Mouse (Mus musculus) bone marrow, adult 2 months (tissue): ENCODE measurements around the gene Lrrc43. TPM values are rescaled to one million over a fixed set of nuclear protein-coding genes. Genes with fewer than 3 reads are reported as not detected.

ENCODE experiments used
- H3K27ac ChIP-seq: fragments of 200-500 bp; 2 replicates; pipeline ENCODE4 v1.5.1; 2012; ENCODE audit warnings: low read depth, mild to moderate bottlenecking, control low read depth, inconsistent platforms, low read length; ENCODE audit not compliant: control insufficient read depth, poor library complexity, insufficient read depth
- H3K4me1 ChIP-seq: fragments of 200-500 bp; 2 replicates; pipeline ENCODE4 v1.6.1; 2011; ENCODE audit warnings: low read length; ENCODE audit not compliant: control insufficient read depth, insufficient read depth
- H3K4me3 ChIP-seq: fragments of 200-500 bp; replicated peaks from 2 replicates; pipeline ENCODE3; 2011; ENCODE audit warnings: mild to moderate bottlenecking, low read depth, low read length, control low read depth; ENCODE audit not compliant: control insufficient read depth
- CTCF ChIP-seq: fragments of 200-500 bp; IDR thresholded peaks from 2 replicates; pipeline ENCODE4 v1.5.1; 2011; ENCODE audit warnings: low read length, control low read depth; ENCODE audit not compliant: control insufficient read depth, insufficient read depth
- POLR2A ChIP-seq: fragments of 200-500 bp; IDR thresholded peaks from 2 replicates; pipeline ENCODE4 v1.6.1; 2011; ENCODE audit warnings: low read depth, mild to moderate bottlenecking, control low read depth, low read length, borderline replicate concordance; ENCODE audit not compliant: control insufficient read depth
- WGBS: fragments of 180-500 bp; shearing (Covaris S2); methylation state at CpG from one replicate; pipeline ENCODE4 v1.1.7; 2018; 5-methylcytosine and 5-hydroxymethylcytosine counted together
- polyA plus RNA-seq: library from polyadenylated mRNA; stranded (reverse); fragments of >200 nt; gene quantifications from 2 replicates; pipeline ENCODE4 v1.2.4, GENCODE M21; 2011; ENCODE audit warnings: low replicate concordance; ENCODE audit not compliant: missing spikeins, insufficient read depth, insufficient read length

Lrrc43 gene
- polyA plus RNA-seq, 1 experiment = not detected

GRCm38 (mm10) chr5:123461420-123461819, 27.7 kb upstream of the Lrrc43 start:
- Histone ChIP-seq H3K4me3 (no peak overlapping the region), H3K4me1 (peaks cover 1% of the 10 kb centered on the region; the same call in 1 of the 2 replicates), H3K27ac (no peak overlapping the region)
- WGBS = 60% methylated on average over 5 of the region's 5 CpGs
- TF ChIP-seq POLR2A (no peak), CTCF (no peak)

- H3K4me3 ChIP-seq = no peak overlapping the region
- H3K27ac ChIP-seq = no peak overlapping the region
- H3K4me1 ChIP-seq = peaks cover 1% of the 10 kb centered on the region; the same call in 1 of the 2 replicates
- TF ChIP-seq CTCF (no peak), POLR2A (no peak)
- WGBS = 81% methylated on average over 1 of the region's 1 CpGs
Measured at GRCm38 (mm10) chr5:123464638-123465037, 24.5 kb upstream of the Lrrc43 start.

GRCm38 (mm10) chr5:123470784-123471400, 18.2 kb upstream of the Lrrc43 start:
- under 1% methylated on average over 10 of the region's 10 CpGs for WGBS
- no peak for TF ChIP-seq POLR2A
- H3K4me1 ChIP-seq = no peaks in the 10 kb centered on the region
- H3K4me3 ChIP-seq = peak overlapping the region; percentile 2
- H3K27ac ChIP-seq = no peak overlapping the region

- Histone ChIP-seq H3K27ac (no peak overlapping the region), H3K4me1 (no peaks in the 10 kb centered on the region), H3K4me3 (no peak overlapping the region)
- 79% methylated on average over 5 of the region's 5 CpGs for WGBS
- no peak for TF ChIP-seq CTCF
- no peak for TF ChIP-seq POLR2A
Measured at GRCm38 (mm10) chr5:123473817-123474216, 15.3 kb upstream of the Lrrc43 start.

- Histone ChIP-seq H3K27ac (no peak overlapping the region), H3K4me3 (no peak overlapping the region), H3K4me1 (no peaks in the 10 kb centered on the region)
- no peak for TF ChIP-seq POLR2A
- TF ChIP-seq CTCF = no peak
- 50% methylated on average over 11 of the region's 11 CpGs for WGBS
Measured at GRCm38 (mm10) chr5:123487659-123488395, 1.3 kb upstream of the Lrrc43 start.

GRCm38 (mm10) chr5:123489935-123490334, 830 bp downstream of the Lrrc43 start:
- Histone ChIP-seq H3K27ac (no peak overlapping the region), H3K4me1 (no peaks in the 10 kb centered on the region), H3K4me3 (no peak overlapping the region)
- WGBS = 55% methylated on average over 9 of the region's 9 CpGs
- no peak for TF ChIP-seq POLR2A
- no peak for TF ChIP-seq CTCF

- TF ChIP-seq POLR2A (no peak), CTCF (peak; percentile 33; the same call in 1 of the 2 replicates)
- H3K4me3 ChIP-seq = no peak overlapping the region
- H3K27ac ChIP-seq = no peak overlapping the region
- 44% methylated on average over 4 of the region's 4 CpGs for WGBS
- no peaks in the 10 kb centered on the region for H3K4me1 ChIP-seq
Measured at GRCm38 (mm10) chr5:123499717-123500116, 10.6 kb downstream of the Lrrc43 start.

GRCm38 (mm10) chr5:123501973-123502372, 12.9 kb downstream of the Lrrc43 start:
- TF ChIP-seq CTCF (no peak), POLR2A (no peak)
- Histone ChIP-seq H3K4me3 (no peak overlapping the region), H3K27ac (no peak overlapping the region), H3K4me1 (no peaks in the 10 kb centered on the region)
- WGBS = 38% methylated on average over 4 of the region's 4 CpGs

- H3K27ac ChIP-seq = no peak overlapping the region; the same call in 1 of the 2 replicates
- TF ChIP-seq CTCF = no peak
- TF ChIP-seq POLR2A = no peak
- peaks cover 3% of the 10 kb centered on the region for H3K4me1 ChIP-seq
- H3K4me3 ChIP-seq = peak overlapping the region; percentile 25
- WGBS = 2% methylated on average over 59 of the region's 59 CpGs
Measured at GRCm38 (mm10) chr5:123507936-123508723, 19.0 kb downstream of the Lrrc43 start.
